Comparison of ENCODE assay signal across 7 mouse cellular contexts in the genomic region with DNA sequence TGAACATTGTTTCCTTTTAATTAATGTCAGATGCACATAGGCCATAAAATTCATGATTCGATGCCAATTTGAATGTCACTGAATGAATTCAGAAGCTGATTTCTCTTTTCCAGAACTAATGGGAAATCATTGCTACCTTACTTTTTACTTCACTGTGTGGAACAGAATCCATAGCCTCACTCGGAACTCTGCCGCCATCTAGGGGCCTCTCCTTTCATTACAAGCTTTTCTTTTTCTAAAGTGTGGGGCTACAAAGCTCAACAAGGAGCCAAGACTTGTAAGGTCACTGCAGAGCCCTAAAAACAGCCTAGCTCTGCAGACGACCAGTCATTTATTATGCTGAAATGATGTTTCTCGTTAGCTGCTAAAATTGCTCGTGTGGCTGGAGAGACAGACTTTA. TPM values are rescaled to one million over a fixed set of nuclear protein-coding genes. Genes with fewer than 3 reads are reported as not detected.
DNase-seq lines count a peak whose midpoint lies in the region; ATAC-seq and TF ChIP-seq lines count a peak whose summit lies in the region.

No protein-coding gene starts in this region.

- DNase-seq in CD8-positive naive resting alpha-beta T cell, adult 2 months (ENCODE audit: low read depth in 2 of 2, low spot score in 2 of 2) = peak; percentile 44 to 65
- no peak for DNase-seq in Patski (ENCODE audit: low read depth, low spot score)
- peak; percentile 86 to 88 for DNase-seq in cerebellum, postnatal 10 days
- DNase-seq in gastrocnemius, adult 2 months = peak; percentile 57
- peak; percentile 54 to 82 for DNase-seq in kidney, postnatal 36 days
- DNase-seq in lung, adult 18-20 months = peak; percentile 23 to 52
- peak; percentile 89 for DNase-seq in retina, embryonic 14.5 days (ENCODE audit: low spot score)

- no peaks in the 10 kb centered on the region for H3K27me3 ChIP-seq in Patski

- POLR2A ChIA-PET in Patski (lab: Charles Lee) = interaction anchor here (0.5 to 1.2 kb wide), 2 partner anchors 12 to 199 kb away, joined by 3 read pairs; no protein-coding TSS in a partner anchor

- in situ Hi-C loops in Patski (cut with MboI; ENCODE audit: low pct_unique_long_range_greater_than_20kb) = no loop called here

- H3K27ac ChIP-seq in gastrocnemius, adult 2 months = no peak overlapping the region

- peak; percentile 72 for ATAC-seq in Patski

- intact Hi-C loops in gastrocnemius, adult 2 months (cut with DNase I) = loop anchor here (5.0 to 10.0 kb wide), 3 partner anchors 202 to 1215 kb away; no protein-coding TSS in a partner anchor

- CTCF ChIA-PET in Patski (lab: Charles Lee) = interaction anchor here (0.7 to 2.2 kb wide), 21 partner anchors 9 to 556 kb away, joined by 3 to 10 read pairs (median 4); partner anchors contain the start of gene Gatb

- peak; percentile 90 for TF ChIP-seq CTCF in Patski (IDR thresholded peaks at IDR 0.05)
- TF ChIP-seq CTCF in gastrocnemius, adult 2 months (IDR thresholded peaks at IDR 0.05) = peak; percentile 90

- no peak overlapping the region for H3K4me3 ChIP-seq in gastrocnemius, adult 2 months

RNA-seq across cellular contexts. Expression of gene Rps3a1, which starts 12.7 kb away (rescaled TPM):
- 1,398 TPM for polyA plus RNA-seq in Patski (2021)
- 100 to 1,000 TPM; 405 to 499 TPM for total RNA-seq in gastrocnemius, adult 2 months (2021)
